Mouse (Mus musculus): Measurements from ENCODE around the gene Ankdd1a.

DNA sequence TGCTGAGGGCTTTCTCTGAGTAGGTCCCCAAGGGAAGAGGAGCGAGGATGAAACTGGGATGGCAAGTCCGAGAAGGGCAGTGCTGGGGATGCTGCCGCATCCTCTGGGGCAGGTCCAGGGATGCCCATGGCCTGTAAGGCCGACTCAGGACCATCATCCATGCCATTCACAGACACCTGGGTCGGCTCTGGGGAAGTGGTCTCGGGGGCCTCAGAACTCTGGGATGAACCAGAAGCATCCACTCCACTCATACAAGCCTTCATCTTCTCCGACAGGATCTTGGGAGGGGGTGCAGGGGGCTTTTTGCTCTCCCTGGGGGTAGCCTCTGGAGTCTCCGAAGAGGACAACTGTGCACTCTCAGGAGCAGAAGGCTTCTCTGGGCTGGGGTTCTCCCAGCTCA is 36.4 kb upstream of the Ankdd1a start:
- no peak for TF ChIP-seq CTCF (IDR thresholded peaks at IDR 0.05; ENCODE audit: low read depth)
- TF ChIP-seq EP300 (optimal IDR thresholded peaks at IDR 0.05): no peak

Measured in stomach, postnatal 0 days (tissue).